15 mouse cellular contexts compared by ENCODE assay signal in genomic region chrX:56675556-56675955, GRCm38 (mm10).
"Had no signal": no experiment of that assay in that cellular context is flagged by ENCODE, and none has a peak within 500 bp of the region (broad histone marks: within the 10 kb centered on the region; RNA-seq: fewer than 3 reads in every experiment).

No protein-coding gene starts in this region.

- H3K4me1 ChIP-seq: limb, embryonic 10.5 days; limb, embryonic 13.5 days; liver, embryonic 12.5 days; liver, embryonic 15.5 days had no signal

- H3K9ac ChIP-seq: limb, embryonic 13.5 days; liver, embryonic 12.5 days; liver, embryonic 15.5 days had no signal

- DNase-seq: kidney, adult 2 months; kidney, postnatal 25 days; layer of hippocampus, adult 9-11 months; liver; midbrain, embryonic 14.5 days; thymus, adult 18-20 months; thymus, postnatal 25 days had no signal

- H3K4me3 ChIP-seq: layer of hippocampus, adult 2 months; limb, embryonic 10.5 days; limb, embryonic 13.5 days; liver, embryonic 12.5 days; liver, embryonic 15.5 days had no signal

- ATAC-seq: intestine, postnatal 0 days; liver, embryonic 12.5 days had no signal

- H3K4me2 ChIP-seq: limb, embryonic 13.5 days; liver, embryonic 12.5 days; liver, embryonic 15.5 days; midbrain, embryonic 11.5 days had no signal

- H3K9me3 ChIP-seq: limb, embryonic 10.5 days; limb, embryonic 13.5 days; liver, embryonic 12.5 days; liver, embryonic 15.5 days had no signal

- H3K36me3 ChIP-seq: limb, embryonic 10.5 days; limb, embryonic 13.5 days; liver, embryonic 12.5 days; liver, embryonic 15.5 days had no signal

- H3K27ac ChIP-seq: kidney, postnatal 0 days; layer of hippocampus, adult 2 months; limb, embryonic 10.5 days; limb, embryonic 13.5 days; liver, embryonic 12.5 days; liver, embryonic 15.5 days had no signal

- H3K27me3 ChIP-seq: limb, embryonic 13.5 days; liver, embryonic 12.5 days; liver, embryonic 15.5 days had no signal
